Mouse (Mus musculus) spleen, adult 10 weeks (tissue): ENCODE data around the gene Gnai3. TPM values are rescaled to one million over a fixed set of nuclear protein-coding genes. Genes with fewer than 3 reads are reported as not detected.

Source experiments
- polyA plus RNA-seq: library from polyadenylated mRNA; stranded (reverse); fragments of 350-450 nt; fragmentation: Illumina TruSeq; extraction: RNeasy Lipid Tissue Mini Kit (QIAGEN cat#74804); gene quantifications from one replicate; pipeline ENCODE4 v1.2.3, GENCODE M21; 2015; ENCODE audit warnings: low replicate concordance; ENCODE audit not compliant: insufficient read depth

The Gnai3 gene
- 146 TPM for polyA plus RNA-seq

DNA sequence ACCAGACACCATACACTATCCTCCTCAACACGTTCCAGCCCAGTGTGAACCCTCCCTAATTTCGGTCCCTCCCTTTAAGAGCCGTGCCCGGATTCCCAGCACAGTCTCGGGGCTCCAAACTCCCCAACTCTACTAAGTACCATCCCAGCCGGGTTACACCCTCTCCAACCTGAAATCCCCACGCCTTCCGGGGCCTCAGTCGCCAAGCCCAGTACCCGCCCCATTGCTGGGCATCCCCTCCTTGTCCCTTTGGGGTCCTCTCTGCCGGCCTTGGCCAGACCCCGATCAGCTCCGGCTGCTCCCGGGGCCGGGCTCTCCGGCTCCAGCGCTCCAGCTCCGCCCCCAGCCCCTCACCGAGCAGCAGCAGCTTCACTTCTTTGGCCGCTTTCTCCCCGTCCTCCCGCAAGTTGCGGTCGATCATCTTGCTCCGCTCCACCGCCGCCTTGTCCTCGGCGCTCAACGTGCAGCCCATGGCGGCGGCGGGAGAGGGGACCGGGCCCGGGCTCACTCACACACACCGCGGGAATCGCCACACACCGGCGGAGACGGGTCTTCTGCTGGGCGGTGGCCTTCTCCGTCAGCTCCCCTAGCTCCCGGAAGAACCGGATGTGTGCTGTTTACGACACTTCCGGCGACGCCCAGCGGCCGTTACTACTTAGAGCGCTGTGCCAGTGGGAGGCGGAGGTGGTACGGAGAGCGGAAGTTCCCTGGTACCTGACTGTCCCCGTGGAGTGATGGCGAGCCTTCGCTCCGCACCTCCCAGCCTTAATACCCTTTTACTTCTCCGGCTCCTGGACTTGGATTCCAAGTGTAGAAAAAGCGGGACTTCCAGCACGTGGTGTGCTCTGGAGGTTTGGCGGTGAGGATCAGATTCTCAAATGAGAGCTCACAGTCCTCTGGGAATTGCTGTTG lies at the start of gene Gnai3:
Gene Gnai3 (minus strand): TSS at position 613 of the 912 bp plus-strand sequence.

GRCm38 (mm10) chr3:108186098-108187047 lies 40.4 kb upstream of the Gnai3 start, which contains the start of gene Amigo1:
Gene Amigo1 (plus strand): TSS chr3:108186335.

GRCm38 (mm10) chr3:108154656-108155055 lies 8.7 kb upstream of the Gnai3 start, which contains the start of gene Gpr61:
Gene Gpr61 (minus strand): TSS chr3:108154882.

GRCm38 (mm10) chr3:108092536-108093115 lies 53.3 kb downstream of the Gnai3 start, which contains the start of gene Gnat2:
Gene Gnat2 (plus strand): TSS chr3:108092789.

DNA sequence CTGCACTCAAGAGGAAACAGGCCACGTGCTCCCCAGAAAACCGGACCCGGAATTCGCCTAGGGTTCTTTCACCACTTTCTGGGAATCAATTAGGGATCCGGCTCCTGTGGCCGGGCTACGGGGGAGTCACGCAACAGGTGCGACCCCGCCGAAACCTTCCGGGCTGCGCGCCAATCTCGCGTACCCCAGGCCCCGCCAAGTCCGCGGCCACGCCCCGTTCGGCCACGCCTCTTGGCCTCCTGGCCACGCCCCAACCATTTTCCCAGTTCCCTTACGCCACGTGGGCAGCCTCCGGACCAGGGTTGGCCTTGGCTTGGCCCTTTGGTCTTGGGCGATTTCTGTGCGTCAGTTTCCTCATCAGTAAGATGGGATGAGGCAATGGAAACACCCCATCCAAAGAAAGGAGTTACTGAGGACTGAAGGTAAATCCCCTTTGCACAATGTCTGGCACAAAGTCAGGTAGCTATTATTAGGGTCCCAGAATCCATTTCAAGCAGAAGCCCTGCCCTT lies 59.4 kb downstream of the Gnai3 start, which contains the start of gene Ampd2:
Gene Ampd2 (minus strand): TSS at position 182 of the 510 bp plus-strand sequence.

Other genes starting within 250 kb of the Gnai3 start
- 1.4 TPM for gene Gstm7, start 214.3 kb downstream of the Gnai3 start, polyA plus RNA-seq
- gene Gstm6, start 202.4 kb downstream of the Gnai3 start, polyA plus RNA-seq = not detected
- gene Gstm3, start 176.9 kb downstream of the Gnai3 start, polyA plus RNA-seq = not detected
- gene Gstm2, start 159.7 kb downstream of the Gnai3 start, polyA plus RNA-seq = 30.0 TPM
- 42.2 TPM for gene Gstm1, start 128.2 kb downstream of the Gnai3 start, polyA plus RNA-seq
- gene Gstm4, start 101.3 kb downstream of the Gnai3 start, polyA plus RNA-seq = 9.6 TPM
- 17.9 TPM for gene Ampd2, start 59.5 kb downstream of the Gnai3 start, polyA plus RNA-seq
- 0.50 TPM for gene Gnat2, start 53.4 kb downstream of the Gnai3 start, polyA plus RNA-seq
- 0.10 TPM for gene Gpr61, start 8.7 kb upstream of the Gnai3 start, polyA plus RNA-seq
- 4.1 TPM for gene Amigo1, start 40.2 kb upstream of the Gnai3 start, polyA plus RNA-seq
- 34.1 TPM for gene Cyb561d1, start 55.1 kb upstream of the Gnai3 start, polyA plus RNA-seq
- 4.4 TPM for gene Atxn7l2, start 64.8 kb upstream of the Gnai3 start, polyA plus RNA-seq
- gene Sypl2, start 80.5 kb upstream of the Gnai3 start, polyA plus RNA-seq = 0.10 TPM
- 133 TPM for gene Psma5, start 110.8 kb upstream of the Gnai3 start, polyA plus RNA-seq
- gene Sort1, start 137.9 kb upstream of the Gnai3 start, polyA plus RNA-seq = 16.0 TPM
- gene Mybphl, start 218.8 kb upstream of the Gnai3 start, polyA plus RNA-seq = 0.19 TPM
- 3.7 TPM for gene Psrc1, start 237.7 kb upstream of the Gnai3 start, polyA plus RNA-seq